Comparison of ENCODE assay signal across 9 mouse cellular contexts in genomic region chr1:64795284-64796040, GRCm38 (mm10). TPM values are rescaled to one million over a fixed set of nuclear protein-coding genes. Genes with fewer than 3 reads are reported as not detected.
DNase-seq lines count a peak whose midpoint lies in the region; ATAC-seq lines count a peak whose summit lies in the region.
"Had no signal": no experiment of that assay in that cellular context is flagged by ENCODE, and none has a peak within 500 bp of the region (broad histone marks: within the 10 kb centered on the region; RNA-seq: fewer than 3 reads in every experiment).

No protein-coding gene starts in this region.

- 0 out of 2 replicates have a peak, but pooled peaks have one; percentile 37 for ATAC-seq in kidney, embryonic 14.5 days (ENCODE audit: low FRiP score, low TSS enrichment)
- ATAC-seq in kidney, embryonic 16.5 days (ENCODE audit: low FRiP score, low TSS enrichment): no peak; the same call in 1 of the 2 replicates
- 0 out of 2 replicates have a peak, but pooled peaks have one; percentile 45 for ATAC-seq in neural tube, embryonic 15.5 days (ENCODE audit: low FRiP score)

- no peaks in the 10 kb centered on the region for H3K9me3 ChIP-seq in kidney, embryonic 14.5 days (ENCODE audit: control insufficient read depth, low read length)
- no peaks in the 10 kb centered on the region for H3K9me3 ChIP-seq in kidney, embryonic 16.5 days (ENCODE audit: low read length)
- H3K9me3 ChIP-seq in neural tube, embryonic 15.5 days (replicated peaks): no peaks in the 10 kb centered on the region
- H3K9me3 ChIP-seq: embryonic facial prominence, embryonic 15.5 days had no signal

- H3K4me3 ChIP-seq in kidney, embryonic 14.5 days (ENCODE audit: low read length): no peak overlapping the region
- no peak overlapping the region for H3K4me3 ChIP-seq in kidney, embryonic 16.5 days (ENCODE audit: low read length)
- H3K4me3 ChIP-seq in neural tube, embryonic 15.5 days (replicated peaks): no peak overlapping the region
- H3K4me3 ChIP-seq: embryonic facial prominence, embryonic 15.5 days had no signal

- no peak overlapping the region for H3K4me2 ChIP-seq in kidney, embryonic 14.5 days (replicated peaks; ENCODE audit: low read depth, low read length)
- H3K4me2 ChIP-seq in kidney, embryonic 16.5 days (replicated peaks; ENCODE audit: low read depth, low read length): no peak overlapping the region
- H3K4me2 ChIP-seq in neural tube, embryonic 15.5 days: no peak overlapping the region
- H3K4me2 ChIP-seq: embryonic facial prominence, embryonic 15.5 days had no signal

- no peaks in the 10 kb centered on the region for H3K36me3 ChIP-seq in kidney, embryonic 14.5 days (ENCODE audit: control insufficient read depth, insufficient read depth, low read length)
- H3K36me3 ChIP-seq in kidney, embryonic 16.5 days (ENCODE audit: insufficient read depth, low read length): peaks cover 4% of the 10 kb centered on the region; the same call in 1 of the 2 replicates
- peaks cover 2% of the 10 kb centered on the region; the same call in 1 of the 2 replicates for H3K36me3 ChIP-seq in neural tube, embryonic 15.5 days
- H3K36me3 ChIP-seq: embryonic facial prominence, embryonic 15.5 days had no signal

- no peak overlapping the region for H3K27ac ChIP-seq in kidney, embryonic 14.5 days (ENCODE audit: low read depth, low read length)
- no peak overlapping the region for H3K27ac ChIP-seq in kidney, embryonic 16.5 days (ENCODE audit: low read length)
- no peak overlapping the region for H3K27ac ChIP-seq in neural tube, embryonic 15.5 days (replicated peaks)
- H3K27ac ChIP-seq: embryonic facial prominence, embryonic 15.5 days had no signal

- WGBS in kidney, embryonic 14.5 days: 67% methylated on average over 8 of the region's 8 CpGs
- 61% methylated on average over 8 of the region's 8 CpGs for WGBS in kidney, embryonic 16.5 days
- WGBS in neural tube, embryonic 15.5 days: 70% methylated on average over 8 of the region's 8 CpGs

- H3K9ac ChIP-seq in kidney, embryonic 14.5 days (ENCODE audit: low read depth, low read length): no peak overlapping the region
- H3K9ac ChIP-seq in kidney, embryonic 16.5 days (replicated peaks; ENCODE audit: low read length): no peak overlapping the region
- H3K9ac ChIP-seq in neural tube, embryonic 15.5 days (replicated peaks): no peak overlapping the region
- H3K9ac ChIP-seq: embryonic facial prominence, embryonic 15.5 days had no signal

- H3K4me1 ChIP-seq in kidney, embryonic 14.5 days (ENCODE audit: control insufficient read depth, insufficient read depth, low read length): peaks cover 8% of the 10 kb centered on the region
- peaks cover 19% of the 10 kb centered on the region for H3K4me1 ChIP-seq in kidney, embryonic 16.5 days (ENCODE audit: insufficient read depth, low read length)
- peaks cover 20% of the 10 kb centered on the region for H3K4me1 ChIP-seq in neural tube, embryonic 15.5 days

- no peaks in the 10 kb centered on the region for H3K27me3 ChIP-seq in kidney, embryonic 14.5 days (ENCODE audit: control insufficient read depth, insufficient read depth, low read length)
- no peaks in the 10 kb centered on the region for H3K27me3 ChIP-seq in kidney, embryonic 16.5 days (ENCODE audit: insufficient read depth, low read length)
- H3K27me3 ChIP-seq in neural tube, embryonic 15.5 days (replicated peaks): no peaks in the 10 kb centered on the region
- H3K27me3 ChIP-seq: embryonic facial prominence, embryonic 15.5 days had no signal

- peak; percentile 63 to 66 for DNase-seq in adrenal gland, postnatal 36 days
- peak; percentile 49 to 54 for DNase-seq in cerebellum, postnatal 36 days
- no peak for DNase-seq in layer of hippocampus, adult 8-10 months (ENCODE audit: low spot score in 2 of 2)
- DNase-seq in layer of hippocampus, adult 9-11 months: no peak
- DNase-seq: right cerebral cortex, adult 18-20 months had no signal

RNA-seq across cellular contexts. Expression of gene Fzd5, which starts 57.9 kb away (rescaled TPM):
- polyA plus RNA-seq in kidney, embryonic 14.5 days (2014; fragmentation: Nextera tagmentation; extraction: Ambion mirVana): 1.8 and 2.3 TPM in 2 replicates
- polyA plus RNA-seq in kidney, embryonic 16.5 days (2015; fragmentation: Nextera tagmentation; extraction: Ambion mirVana): 2.1 and 2.4 TPM in 2 replicates
- 10 to 100 TPM; 15.5 to 21.0 TPM for total RNA-seq in adrenal gland, postnatal 36 days (2021)
- 0.26 and 0.74 TPM in 2 replicates for polyA plus RNA-seq in neural tube, embryonic 15.5 days (2015; fragmentation: Nextera tagmentation; extraction: Ambion mirVana)
- 1 to 10 TPM in 2 of 4 experiments, under 1 TPM in 2; 0.87 to 2.5 (median 1.3) TPM for total RNA-seq in layer of hippocampus, adult 8-10 months (2022)

Comparison
In these comparisons a context has a peak if more than half of its experiments do, and no peak if none do; other contexts are left out.
1. DNase-seq: peak in adrenal gland, postnatal 36 days (2 of 2) and cerebellum, postnatal 36 days (2 of 2); none in layer of hippocampus, adult 8-10 months (0 of 2) and layer of hippocampus, adult 9-11 months (single experiment).